Mouse (Mus musculus) embryo, embryonic 10 days (tissue): Measurements from ENCODE around the gene Shb.

ENCODE experiments used
- DNase-seq: peaks from one replicate; pipeline ENCODE4 v3.0.0-alpha.2; 2015; ENCODE audit warnings: low spot score

The Shb gene

DNA sequence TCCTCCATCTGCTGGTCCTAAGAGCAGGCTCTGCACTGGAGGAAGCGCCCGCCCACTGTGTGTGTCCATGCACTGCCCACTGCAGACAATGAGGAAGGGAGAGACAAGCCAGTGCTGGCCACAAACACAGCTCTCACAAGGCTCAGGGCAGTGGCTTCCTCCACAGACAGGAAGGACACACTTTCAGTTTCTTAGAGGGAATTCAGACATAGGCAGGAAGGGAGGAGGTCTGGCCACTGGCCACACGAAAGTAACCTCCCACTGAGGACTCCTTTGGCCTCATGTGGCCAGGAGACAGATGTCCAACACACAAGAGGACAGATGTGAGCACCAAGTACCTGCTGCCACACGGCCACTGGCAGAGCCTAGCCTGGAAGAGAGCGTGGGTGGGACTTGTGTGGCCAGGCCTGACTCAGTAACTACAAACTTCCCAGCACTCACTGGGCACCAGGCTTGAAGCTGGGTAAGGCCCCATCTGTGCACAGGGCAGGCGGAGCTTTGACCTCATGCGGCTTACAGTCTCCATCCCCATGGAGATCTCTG lies 79.6 kb downstream of the Shb start:
- peak; percentile 39 for DNase-seq

DNA sequence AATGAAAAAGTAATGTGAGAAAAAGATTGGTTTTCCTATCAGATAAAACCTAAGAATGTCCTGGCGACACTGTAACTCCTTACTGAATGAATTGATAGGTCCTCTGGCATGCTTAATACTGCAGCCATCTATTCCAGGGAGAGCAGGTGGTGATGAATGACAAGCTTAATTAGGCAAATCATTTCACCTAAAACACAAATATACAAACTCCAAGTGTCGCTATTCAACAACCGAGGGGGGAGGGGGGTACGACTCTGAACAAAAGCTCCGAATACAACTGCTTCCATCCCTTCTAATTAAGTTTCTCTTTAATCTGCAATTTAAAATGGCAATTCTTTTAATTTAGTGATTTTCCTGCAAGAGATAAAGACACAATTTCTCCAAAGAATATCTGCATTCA lies 83.3 kb downstream of the Shb start:
- no peak for DNase-seq

DNA sequence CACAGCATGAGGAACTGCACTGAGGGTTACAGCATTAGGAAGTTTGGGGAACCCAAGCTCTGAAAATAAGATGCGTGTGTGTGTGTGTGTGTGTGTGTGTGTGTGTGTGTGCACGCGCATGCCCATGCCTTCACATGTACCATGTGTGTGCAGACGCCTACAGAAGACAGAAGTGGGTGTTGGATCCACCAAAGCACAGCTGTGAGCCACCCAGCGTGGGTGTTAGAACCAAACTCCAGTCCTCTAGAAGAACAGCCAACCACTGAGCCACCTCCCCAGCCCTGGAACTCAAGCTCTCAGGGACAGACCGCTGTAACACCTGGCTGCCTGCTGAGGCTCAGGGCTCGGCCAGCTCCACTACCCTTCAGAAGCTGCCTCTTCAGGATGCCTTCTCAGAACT lies 83.8 kb downstream of the Shb start:
- no peak for DNase-seq

DNA sequence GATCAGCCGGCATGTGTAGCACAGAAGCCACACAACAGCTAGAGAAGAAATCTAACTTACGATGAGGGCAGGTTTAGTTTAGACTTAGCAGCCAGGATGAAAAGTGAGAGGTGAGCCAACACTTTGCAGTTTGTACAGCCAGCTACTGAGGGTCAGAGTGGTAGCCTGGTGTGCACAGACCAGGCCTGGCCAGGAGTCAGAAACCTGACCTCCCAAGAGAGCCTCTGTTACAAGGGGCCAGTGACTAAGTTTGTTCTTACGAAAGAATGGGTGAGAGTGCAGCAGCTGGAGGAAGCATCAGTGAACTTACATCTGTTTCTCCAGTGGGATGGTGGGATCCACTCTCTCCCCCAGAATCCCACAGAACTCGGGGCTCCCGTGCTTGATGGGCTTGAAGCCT lies 85.1 kb downstream of the Shb start:
- no peak for DNase-seq

DNA sequence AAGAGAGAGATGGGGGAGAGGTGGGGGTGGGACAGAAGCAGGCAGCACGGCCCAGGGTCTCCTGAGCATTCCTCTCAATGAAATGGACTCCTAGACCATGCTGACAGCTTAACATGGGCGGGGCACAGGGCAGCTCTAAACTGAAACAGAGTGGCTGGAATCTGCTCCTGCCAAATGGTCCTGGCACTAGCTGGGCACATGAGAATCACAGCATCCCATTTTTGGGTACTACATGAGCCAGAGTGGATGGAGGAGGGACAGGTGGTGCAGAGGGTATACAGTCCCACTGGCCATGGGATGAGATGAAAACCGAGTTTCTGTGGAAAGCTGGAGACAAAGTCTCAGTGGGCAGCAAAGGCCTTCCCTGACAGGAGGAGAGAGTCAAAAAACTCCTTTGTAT lies 87.0 kb downstream of the Shb start:
- no peak for DNase-seq

DNA sequence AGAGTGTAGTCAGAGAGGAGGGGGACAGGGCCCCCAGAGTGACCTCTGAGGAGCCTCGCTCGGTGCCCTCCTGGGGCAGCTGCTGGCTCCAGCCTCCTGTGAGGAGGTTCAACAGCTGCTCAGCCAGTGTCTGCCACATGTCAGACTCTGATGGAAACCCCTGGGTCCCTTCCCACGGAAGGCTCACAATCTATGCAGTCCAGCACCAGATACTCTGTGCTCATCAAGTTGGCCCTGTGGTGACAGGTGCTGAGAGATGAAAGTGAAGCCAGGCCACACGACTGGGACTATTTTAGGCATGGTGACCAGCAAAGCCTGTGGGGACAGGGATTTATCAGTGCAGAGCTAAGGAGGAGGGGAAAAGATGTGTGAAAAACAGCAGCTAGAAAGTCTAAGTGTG lies 87.5 kb downstream of the Shb start:
- no peak for DNase-seq

DNA sequence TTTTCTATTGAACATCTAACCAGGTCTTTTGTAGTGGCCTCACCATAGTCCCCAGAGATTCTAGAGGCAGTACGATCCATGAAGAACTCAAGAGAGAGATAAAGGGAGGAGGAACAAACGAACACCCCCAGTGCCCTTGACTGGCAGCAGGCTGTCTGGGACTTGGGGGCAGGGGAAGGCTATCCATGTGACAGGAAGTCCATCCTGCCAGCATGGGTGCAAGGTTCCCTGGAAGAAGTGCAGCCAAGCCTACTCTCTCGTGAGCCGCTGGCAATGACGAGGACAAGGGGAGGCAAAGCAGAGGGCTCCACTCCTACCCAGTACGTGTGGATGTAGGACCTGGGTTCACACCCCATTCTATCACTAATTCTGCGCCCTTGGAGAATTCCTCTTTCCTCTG lies 88.6 kb downstream of the Shb start:
- no peak for DNase-seq

DNA sequence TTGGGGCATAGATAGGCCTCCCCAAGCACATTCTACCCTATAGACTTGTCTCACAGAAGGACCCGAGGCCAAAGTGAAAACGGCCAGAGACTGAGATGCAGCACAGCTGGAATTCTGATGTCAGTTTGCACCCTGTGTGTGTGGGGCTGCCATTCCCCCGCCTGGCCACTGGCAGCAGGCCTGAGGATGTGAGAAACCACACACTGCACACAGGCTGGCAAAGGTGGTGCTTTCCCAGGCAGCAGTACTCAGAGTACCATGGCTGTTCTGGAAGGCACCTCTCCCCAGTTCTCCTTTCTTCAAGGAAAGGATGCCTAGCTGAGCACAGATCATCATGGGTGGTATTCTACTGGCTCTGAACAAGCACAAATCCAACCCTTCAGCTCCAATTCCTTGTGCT lies 90.0 kb downstream of the Shb start:
- no peak for DNase-seq

DNA sequence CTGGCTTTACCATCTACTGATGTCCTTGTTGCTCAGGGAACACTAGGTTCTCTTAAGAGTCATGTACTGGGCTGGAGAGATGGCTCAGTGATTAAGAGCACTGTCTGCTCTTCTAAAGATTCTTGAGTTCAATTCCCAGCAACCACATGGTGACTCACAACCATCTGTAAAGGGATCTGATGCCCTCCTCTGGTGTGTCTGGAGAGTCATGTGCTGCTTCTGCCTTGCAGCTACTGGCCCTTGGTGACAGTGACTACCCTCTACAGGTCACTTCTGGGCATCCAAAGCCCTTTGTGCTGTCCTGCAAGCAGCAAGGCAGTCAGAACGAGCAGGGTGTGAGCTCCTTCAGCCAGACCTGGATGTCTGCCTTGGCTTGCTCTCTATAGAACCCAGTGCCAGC lies 90.5 kb downstream of the Shb start:
- DNase-seq: no peak

DNA sequence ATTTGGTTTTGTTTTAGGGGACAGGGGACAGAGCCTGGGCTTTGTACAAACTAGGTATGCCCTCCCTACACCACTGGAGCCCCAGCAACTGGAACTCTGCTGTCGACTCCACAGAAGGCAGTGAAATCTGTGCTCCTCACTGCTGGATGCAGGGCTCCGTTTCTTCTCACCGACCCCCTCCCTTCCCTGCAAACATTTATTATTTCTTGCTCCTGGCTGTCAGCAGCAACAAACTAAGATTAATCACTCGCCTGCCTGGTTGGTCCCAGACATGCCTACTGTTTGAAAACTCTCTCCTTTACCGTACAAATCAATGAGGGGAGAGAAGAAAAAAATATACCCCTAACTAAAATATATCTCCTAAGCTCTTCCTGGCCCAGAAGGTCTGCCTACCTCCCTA lies 93.0 kb downstream of the Shb start:
- peak; percentile 53 for DNase-seq

DNA sequence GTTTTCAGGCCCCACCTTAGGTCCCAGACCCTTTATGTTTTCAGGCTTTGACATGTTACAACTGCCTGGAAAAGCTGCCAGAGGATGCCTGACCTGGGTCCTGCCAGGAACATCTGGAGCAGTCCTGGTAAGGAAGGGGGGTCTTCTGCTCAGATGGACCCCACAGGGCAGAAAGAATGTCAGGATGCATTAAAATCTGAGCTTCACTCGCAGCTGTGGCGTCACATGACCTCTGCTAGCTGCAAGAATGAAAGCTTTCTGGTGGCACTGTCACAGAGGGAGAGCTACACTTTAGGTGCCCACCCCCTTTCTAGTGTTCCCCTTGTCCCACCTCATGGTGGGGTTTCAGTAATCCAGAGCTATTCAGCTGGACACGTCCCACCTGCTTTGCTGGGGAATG lies 95.3 kb downstream of the Shb start:
- no peak for DNase-seq

DNA sequence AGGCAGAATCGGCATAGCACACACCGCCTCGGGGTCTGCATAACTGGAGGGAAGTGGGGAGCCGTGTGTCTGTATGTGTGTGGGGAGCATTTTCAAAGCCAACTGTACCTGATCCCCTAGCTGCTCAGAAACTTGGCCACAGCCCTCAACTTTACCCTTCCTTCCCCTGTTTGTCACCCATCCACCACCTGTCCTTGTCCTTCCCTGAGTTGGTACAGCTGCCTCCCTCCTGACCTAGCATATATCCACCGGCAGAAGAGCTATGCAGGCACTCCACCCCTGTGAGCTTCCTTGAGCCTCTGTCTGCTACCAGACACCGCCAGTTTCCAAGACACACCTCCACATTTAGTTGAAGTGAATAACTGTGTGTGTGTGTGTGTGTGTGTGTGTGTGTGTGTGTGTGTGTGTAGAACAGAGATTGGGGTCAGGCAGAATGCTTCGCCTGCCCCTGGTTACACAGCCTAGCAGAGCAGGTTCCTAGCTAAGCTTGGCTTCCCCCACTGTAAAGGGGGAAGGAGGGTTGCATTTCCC lies 95.8 kb downstream of the Shb start:
- no peak for DNase-seq

DNA sequence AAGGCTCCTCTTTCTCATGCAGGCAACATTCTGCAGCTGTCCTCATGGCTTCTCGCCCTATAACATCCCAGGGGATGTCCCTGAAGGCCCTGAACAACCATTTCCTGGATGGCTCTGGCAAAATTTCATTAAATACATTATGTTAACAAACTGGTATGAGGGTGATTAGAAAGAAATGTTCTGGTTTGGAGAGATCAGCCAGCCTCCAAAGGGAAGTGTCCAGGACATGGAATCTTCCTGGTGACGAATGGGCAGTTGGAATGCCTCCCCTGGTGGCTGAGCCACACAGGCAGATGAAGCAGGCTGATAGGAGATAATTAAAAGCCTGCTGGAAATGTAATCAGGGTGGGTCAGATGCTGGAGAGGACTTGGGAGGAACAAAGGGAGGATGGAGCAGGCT lies 96.4 kb downstream of the Shb start:
- peak; percentile 35 for DNase-seq

DNA sequence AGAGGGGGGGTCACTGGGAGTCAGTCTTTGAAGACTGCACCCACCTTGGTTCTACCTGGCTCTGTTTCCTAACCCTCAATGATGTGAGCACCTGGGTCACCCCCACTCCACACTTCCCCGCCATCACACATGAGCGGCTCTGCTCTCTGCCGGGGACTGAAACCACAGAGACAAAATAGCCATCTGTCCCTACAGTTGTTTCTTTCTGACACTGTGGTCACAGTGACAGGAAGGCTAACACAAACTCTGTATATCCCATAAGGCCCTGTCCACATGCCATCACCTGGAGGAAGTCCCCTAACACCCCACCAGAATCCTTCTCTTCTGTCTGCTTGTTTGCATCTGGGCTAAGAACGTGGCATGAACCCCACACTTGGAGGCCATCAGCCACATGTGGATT lies 97.6 kb downstream of the Shb start:
- no peak for DNase-seq

DNA sequence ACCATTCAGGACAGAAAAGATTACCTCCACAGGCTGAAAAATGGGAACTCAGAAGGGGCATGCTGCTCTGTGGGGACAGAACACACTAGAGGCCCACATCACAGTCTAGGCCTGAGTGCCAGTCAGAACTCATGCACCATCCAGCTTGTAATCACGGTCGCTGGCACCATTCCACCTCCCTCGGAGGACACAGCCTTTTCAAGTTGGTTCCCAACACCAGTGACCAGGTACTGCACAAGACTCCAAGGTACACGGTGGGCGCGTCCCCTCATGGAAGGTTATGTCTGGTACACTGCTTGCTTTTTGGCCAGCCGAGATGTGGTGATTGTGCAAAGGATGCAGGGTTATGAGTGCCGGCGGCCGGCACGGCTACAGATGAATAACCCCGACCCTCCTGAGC lies 98.2 kb downstream of the Shb start:
- no peak for DNase-seq

DNA sequence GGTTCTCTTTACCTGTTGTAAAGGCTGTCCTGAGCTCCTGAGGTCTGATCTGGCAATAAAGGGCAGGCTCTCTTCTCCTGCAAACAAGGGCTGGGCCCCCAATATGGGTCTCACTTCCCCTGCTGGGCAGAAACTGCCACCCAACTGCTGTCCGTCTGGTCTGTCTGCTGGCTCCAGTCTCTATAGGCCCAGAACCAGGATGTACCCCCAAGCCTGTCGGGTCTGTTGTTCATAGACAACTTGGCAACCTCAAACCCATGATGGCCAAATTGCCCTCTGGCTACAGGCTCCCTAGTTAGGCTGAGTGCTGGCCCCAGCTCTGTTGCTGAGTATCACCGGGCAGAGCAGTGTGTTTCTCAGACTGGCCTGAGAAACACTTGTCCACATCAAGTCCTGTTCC lies 100.5 kb downstream of the Shb start:
- DNase-seq: no peak

DNA sequence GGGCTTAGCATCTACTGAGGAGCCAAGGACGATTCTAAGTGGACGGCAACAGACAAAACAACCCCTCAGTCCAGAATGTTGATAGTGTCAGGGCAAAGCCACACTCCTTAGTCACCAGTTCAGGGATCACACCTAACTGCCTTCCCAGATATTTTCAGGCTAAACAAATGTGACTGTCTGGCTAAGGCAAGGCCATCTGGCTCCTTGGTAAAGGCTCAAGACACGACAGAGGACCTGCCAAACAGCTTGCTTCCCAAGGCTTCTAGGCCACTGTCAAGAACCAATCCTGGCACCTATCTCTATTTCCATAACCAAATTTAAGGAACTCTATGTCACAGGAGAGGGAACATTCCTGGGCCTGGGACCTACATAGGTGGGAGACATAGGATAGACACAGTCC lies 101.0 kb downstream of the Shb start:
- DNase-seq: no peak

DNA sequence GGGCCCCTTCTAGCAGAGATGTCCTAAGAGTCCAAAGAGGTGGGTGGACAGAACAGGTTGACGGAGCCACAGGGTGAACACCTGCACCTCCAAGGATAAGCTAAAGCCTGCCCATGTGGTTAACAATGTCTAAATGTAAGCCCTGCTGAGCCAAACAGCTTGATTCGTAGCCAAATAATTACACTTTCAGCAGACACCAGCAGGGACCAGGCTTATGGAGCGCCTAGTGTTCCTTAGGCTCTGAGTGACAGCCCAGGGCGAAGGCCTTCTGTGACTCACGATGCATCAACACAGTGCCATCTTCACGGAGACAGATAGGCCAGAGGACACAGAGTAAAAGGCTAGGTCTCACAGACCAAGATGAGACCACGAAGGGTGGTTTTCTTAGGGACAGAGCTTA lies 102.8 kb downstream of the Shb start:
- DNase-seq: no peak

DNA sequence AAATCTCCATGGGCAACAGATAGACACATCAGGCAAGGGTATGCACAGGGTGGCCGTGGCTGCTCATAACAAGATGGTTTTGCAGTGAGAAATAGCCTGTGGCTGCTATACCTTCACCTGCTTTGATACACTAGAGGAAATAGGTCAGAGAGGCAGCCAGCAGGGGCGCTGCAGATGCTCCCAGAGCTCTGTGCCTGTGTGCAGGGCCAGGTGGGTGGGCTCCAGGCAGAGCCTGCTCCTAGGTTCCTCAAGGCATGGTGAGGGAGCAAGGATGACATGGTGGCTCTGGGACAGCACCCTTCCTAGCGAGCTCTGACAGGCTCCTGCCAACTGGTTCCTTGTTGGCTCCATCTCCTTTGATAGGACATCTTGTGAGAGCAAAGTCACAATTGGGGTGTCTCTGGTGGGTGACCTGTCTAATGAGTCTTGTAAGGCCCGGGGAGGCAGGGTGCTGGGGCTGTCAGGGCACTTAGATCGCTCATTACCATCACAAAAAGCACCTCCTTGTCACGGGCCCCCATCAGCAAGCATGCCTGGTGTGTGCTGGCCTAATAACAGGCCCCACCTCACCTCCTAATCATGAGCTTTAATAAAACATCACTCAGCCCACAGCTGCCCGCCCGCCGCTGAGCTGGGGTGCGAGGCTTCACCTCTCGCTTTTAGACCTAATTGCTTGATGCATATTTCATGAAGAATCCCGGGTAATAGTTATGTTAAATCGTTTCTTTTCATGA lies 105.4 kb downstream of the Shb start:
- peak; percentile 64 for DNase-seq

DNA sequence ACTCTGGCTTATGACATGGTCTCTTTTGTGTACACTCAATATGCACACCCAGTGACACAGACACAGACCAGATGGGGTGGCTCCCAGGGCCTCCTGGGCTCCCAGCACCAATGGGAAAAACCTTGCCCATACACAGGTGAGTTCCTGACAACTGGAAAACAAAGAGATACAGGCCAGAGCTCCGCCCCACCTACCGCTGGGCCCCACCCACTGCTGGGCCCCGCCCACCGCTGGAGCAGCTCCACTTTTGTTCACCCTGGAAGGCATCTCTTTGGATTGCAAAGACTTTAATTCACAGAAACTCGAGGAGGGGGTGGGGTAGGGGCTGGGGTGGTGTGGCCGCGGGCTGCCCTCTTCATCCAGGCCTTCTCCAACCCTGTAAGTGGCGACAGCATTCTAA lies 108.9 kb downstream of the Shb start:
- DNase-seq: no peak

DNA sequence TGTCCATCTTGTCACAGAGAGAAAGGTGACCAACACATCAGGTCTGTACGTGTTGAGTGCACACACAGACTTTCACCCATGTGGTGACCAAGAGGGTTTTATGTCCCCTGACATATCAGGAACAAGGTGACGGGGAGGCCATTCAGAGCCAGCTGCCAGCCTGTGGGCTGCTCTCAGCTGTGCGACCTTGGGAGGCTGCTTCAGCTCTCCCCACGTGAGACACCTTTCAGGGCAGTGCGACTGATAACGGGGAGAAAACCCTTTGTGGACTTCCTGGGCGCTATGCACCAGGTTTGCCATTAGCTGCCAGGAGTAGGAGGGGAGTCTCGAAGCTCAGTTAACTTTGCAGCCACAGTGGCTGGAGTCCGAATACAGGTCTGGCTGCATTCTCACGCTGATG lies 109.6 kb downstream of the Shb start:
- no peak for DNase-seq

DNA sequence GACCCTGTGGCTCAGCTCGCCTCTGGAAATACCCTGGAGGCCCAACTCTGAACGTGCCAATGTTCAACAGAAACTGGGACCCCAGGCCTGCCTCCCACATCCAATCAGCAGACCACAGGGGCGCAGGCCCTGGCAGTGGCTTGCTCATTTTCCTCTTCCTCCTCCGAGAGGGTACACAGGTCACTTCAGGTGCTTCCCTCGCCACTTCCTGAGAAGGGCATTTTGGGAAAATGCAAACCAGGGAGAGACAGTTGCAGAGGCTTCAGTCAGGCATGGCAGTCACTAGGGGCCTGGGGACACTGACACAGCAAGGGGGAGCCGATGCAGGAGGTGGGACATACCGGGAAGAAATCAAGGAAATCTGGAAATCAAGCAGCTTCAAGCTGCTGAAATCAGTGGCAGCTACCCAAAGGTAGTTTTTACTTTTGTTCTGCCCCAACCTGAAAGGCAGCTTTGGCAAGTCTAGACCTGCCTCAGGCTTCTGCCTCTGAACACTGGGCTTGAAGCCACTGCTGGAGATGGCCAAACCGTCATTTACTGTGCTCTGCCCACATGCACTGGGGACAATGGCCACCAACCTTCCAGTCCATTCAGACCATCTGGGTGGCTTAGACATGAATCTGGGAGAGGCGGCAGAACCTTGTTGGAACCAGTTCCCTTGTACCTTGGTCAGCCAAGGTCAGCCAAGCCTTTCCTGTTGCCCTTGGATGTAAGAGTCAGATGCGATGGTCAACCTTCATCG lies 110.6 kb downstream of the Shb start:
- DNase-seq: no peak

DNA sequence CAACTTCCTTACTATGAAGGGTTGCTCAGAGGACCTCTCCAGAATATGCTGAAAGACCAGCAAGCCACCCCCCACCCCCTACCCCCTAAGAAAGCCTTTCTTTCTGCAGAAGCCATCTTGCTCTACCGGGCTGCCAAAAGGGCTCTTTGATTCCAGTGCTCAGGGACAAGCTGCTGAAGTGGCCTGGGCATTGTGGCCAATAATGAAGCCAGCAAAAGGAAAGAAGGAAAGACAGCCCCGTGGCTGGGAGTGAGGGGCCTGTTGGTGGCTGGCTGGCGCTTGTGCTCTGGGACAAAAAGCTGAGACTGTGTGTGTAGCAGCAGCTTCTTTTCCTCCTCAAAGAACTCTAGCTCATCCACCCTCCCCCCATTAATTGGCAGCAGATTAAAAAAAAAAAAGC lies 111.5 kb downstream of the Shb start:
- DNase-seq: no peak

DNA sequence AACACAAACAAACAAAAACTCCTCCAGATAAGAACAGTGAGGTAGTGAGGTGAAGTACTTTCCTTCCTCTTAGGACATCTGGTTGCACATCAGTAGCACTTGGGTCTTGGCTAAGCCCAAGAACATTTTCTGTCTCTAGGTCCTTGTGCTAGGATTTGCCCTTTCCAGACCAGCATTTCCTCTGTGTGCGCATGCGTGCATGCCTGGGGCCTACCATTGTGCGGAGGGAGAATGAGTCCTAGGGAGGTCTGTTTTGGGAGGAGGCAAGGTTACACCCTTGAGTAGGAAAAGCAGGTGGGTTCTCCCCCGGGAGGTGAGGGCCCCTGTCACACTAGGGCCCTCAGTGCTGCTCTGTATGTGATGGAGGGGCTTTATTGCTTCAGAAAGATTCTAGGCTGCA lies 113.2 kb downstream of the Shb start:
- DNase-seq: no peak
